Mouse (Mus musculus) E14TG2a.4 (cell line): ENCODE results near the gene Atp2b4.
"Not testable (repeated sequence)": the region's sequence is repeated elsewhere in the genome, so short reads cannot be mapped to it uniquely, and the experiment has no call there.

Experiments used
- H3K27me3 ChIP-seq: 2 replicates; pipeline ENCODE4 v1.6.1; 2014; ENCODE audit warnings: low read length, control low read depth; ENCODE audit not compliant: insufficient read depth
- H3K36me3 ChIP-seq: 2 replicates; pipeline ENCODE4 v1.6.1; 2014; ENCODE audit warnings: low read length, control low read depth; ENCODE audit not compliant: insufficient read depth
- H3K4me1 ChIP-seq: replicated peaks from 2 replicates; pipeline ENCODE4 v1.6.1; 2014; ENCODE audit warnings: low read depth, low read length, control low read depth
- H3K4me3 ChIP-seq: replicated peaks from 2 replicates; pipeline ENCODE4 v1.5.1; 2014; ENCODE audit warnings: mild to moderate bottlenecking, low read length
- H3K9me3 ChIP-seq: 2 replicates; pipeline ENCODE4 v1.6.1; 2014; ENCODE audit warnings: low read length, control low read depth
- CTCF ChIP-seq: conservative IDR thresholded peaks from 2 replicates; pipeline ENCODE4 v1.5.1; 2014; ENCODE audit warnings: low read length
- NANOG ChIP-seq: IDR thresholded peaks from 2 replicates; pipeline ENCODE4 v1.6.1; 2014; ENCODE audit warnings: borderline replicate concordance, low read length, mixed read lengths
- POU5F1 ChIP-seq: IDR thresholded peaks from 2 replicates; pipeline ENCODE4 v1.6.1; 2014; ENCODE audit warnings: low read length, borderline replicate concordance

The Atp2b4 gene

GRCm38 (mm10) chr1:133712288-133713008, 88.4 kb downstream of the Atp2b4 start:
- H3K4me1 ChIP-seq, result peaks cover 53% of the 10 kb centered on the region
- TF ChIP-seq NANOG, result no peak
- TF ChIP-seq CTCF, result peak; percentile 23
- no peak overlapping the region for H3K4me3 ChIP-seq
- no peaks in the 10 kb centered on the region for H3K9me3 ChIP-seq
- 0 out of 2 replicates have a peak, but pooled peaks cover 7% of the 10 kb centered on the region for H3K36me3 ChIP-seq
- H3K27me3 ChIP-seq, result no peaks in the 10 kb centered on the region

GRCm38 (mm10) chr1:133711376-133711775, 89.5 kb downstream of the Atp2b4 start:
- H3K27me3 ChIP-seq, result no peaks in the 10 kb centered on the region
- H3K9me3 ChIP-seq, result no peaks in the 10 kb centered on the region
- 0 out of 2 replicates have a peak, but pooled peaks cover 7% of the 10 kb centered on the region for H3K36me3 ChIP-seq
- TF ChIP-seq POU5F1 (no peak), NANOG (no peak), CTCF (no peak)
- no peak overlapping the region for H3K4me3 ChIP-seq
- H3K4me1 ChIP-seq, result peaks cover 53% of the 10 kb centered on the region

GRCm38 (mm10) chr1:133710895-133711294, 89.9 kb downstream of the Atp2b4 start:
- H3K9me3 ChIP-seq, result no peaks in the 10 kb centered on the region
- H3K36me3 ChIP-seq, result 0 out of 2 replicates have a peak, but pooled peaks cover 7% of the 10 kb centered on the region
- no peak for TF ChIP-seq CTCF
- TF ChIP-seq NANOG, result no peak
- no peak for TF ChIP-seq POU5F1
- H3K4me1 ChIP-seq, result peaks cover 53% of the 10 kb centered on the region
- H3K4me3 ChIP-seq, result no peak overlapping the region; the same call in 1 of the 2 replicates
- H3K27me3 ChIP-seq, result no peaks in the 10 kb centered on the region

- H3K36me3 ChIP-seq, result no peaks in the 10 kb centered on the region
- no peaks in the 10 kb centered on the region for H3K27me3 ChIP-seq
- no peak for TF ChIP-seq POU5F1
- TF ChIP-seq NANOG, result no peak
- TF ChIP-seq CTCF, result no peak
- no peaks in the 10 kb centered on the region for H3K9me3 ChIP-seq
- H3K4me1 ChIP-seq, result peaks cover 59% of the 10 kb centered on the region
- peak overlapping the region; percentile 39 for H3K4me3 ChIP-seq
Measured at GRCm38 (mm10) chr1:133709292-133709691, 91.5 kb downstream of the Atp2b4 start.

GRCm38 (mm10) chr1:133701824-133702223, 99.0 kb downstream of the Atp2b4 start:
- not testable (repeated sequence) for H3K27me3 ChIP-seq, H3K4me3 ChIP-seq, H3K36me3 ChIP-seq, H3K9me3 ChIP-seq
- peak; percentile 21 for TF ChIP-seq CTCF
- H3K4me1 ChIP-seq, result peaks cover 15% of the 10 kb centered on the region

- TF ChIP-seq CTCF, result no peak
- TF ChIP-seq POU5F1, result no peak
- TF ChIP-seq NANOG, result no peak
- Histone ChIP-seq H3K36me3 (no peaks in the 10 kb centered on the region), H3K4me1 (peaks cover 46% of the 10 kb centered on the region), H3K9me3 (no peaks in the 10 kb centered on the region), H3K4me3 (no peak overlapping the region), H3K27me3 (no peaks in the 10 kb centered on the region)
Measured at GRCm38 (mm10) chr1:133697935-133698620, 102.8 kb downstream of the Atp2b4 start.

- Histone ChIP-seq H3K9me3 (no peaks in the 10 kb centered on the region), H3K27me3 (no peaks in the 10 kb centered on the region), H3K4me3 (no peak overlapping the region), H3K36me3 (no peaks in the 10 kb centered on the region), H3K4me1 (peaks cover 61% of the 10 kb centered on the region)
- TF ChIP-seq POU5F1, result no peak
- no peak for TF ChIP-seq NANOG
- TF ChIP-seq CTCF, result no peak
Measured at GRCm38 (mm10) chr1:133695901-133696300, 104.9 kb downstream of the Atp2b4 start.

- Histone ChIP-seq H3K4me3 (no peak overlapping the region; the same call in 1 of the 2 replicates), H3K4me1 (peaks cover 69% of the 10 kb centered on the region), H3K27me3 (no peaks in the 10 kb centered on the region), H3K36me3 (no peaks in the 10 kb centered on the region), H3K9me3 (no peaks in the 10 kb centered on the region)
- TF ChIP-seq NANOG (no peak), CTCF (no peak), POU5F1 (no peak)
Measured at GRCm38 (mm10) chr1:133694876-133695275, 106.0 kb downstream of the Atp2b4 start.

GRCm38 (mm10) chr1:133694301-133694700, 106.5 kb downstream of the Atp2b4 start:
- H3K27me3 ChIP-seq, result no peaks in the 10 kb centered on the region
- peak; percentile 85; the same call in 1 of the 2 replicates for TF ChIP-seq POU5F1
- no peak for TF ChIP-seq CTCF
- peak; percentile 29; the same call in 1 of the 2 replicates for TF ChIP-seq NANOG

More at GRCm38 (mm10) chr1:133694301-133694700, 106.5 kb downstream of the Atp2b4 start:
- Histone ChIP-seq H3K4me3 (peak overlapping the region; percentile 37), H3K4me1 (peaks cover 74% of the 10 kb centered on the region), H3K9me3 (no peaks in the 10 kb centered on the region), H3K36me3 (no peaks in the 10 kb centered on the region)
